Mouse (Mus musculus) gastrocnemius, adult 2 months (tissue): Measurements from ENCODE around the gene Ppara. TPM values are rescaled to one million over a fixed set of nuclear protein-coding genes. Genes with fewer than 3 reads are reported as not detected.

Experiments
- DNase-seq: peaks from one replicate; pipeline ENCODE4 v3.0.0; 2022
- H3K27ac ChIP-seq: fragments of 200-600 bp; 2 replicates; pipeline ENCODE4 v1.8.1; 2022; ENCODE audit warnings: mild to moderate bottlenecking
- H3K4me3 ChIP-seq: fragments of 200-600 bp; 2 replicates; pipeline ENCODE4 v1.8.1; 2022; ENCODE audit warnings: mild to moderate bottlenecking, moderate library complexity
- CTCF ChIP-seq: fragments of 200-600 bp; IDR thresholded peaks from 2 replicates; pipeline ENCODE4 v1.8.1; 2022; ENCODE audit warnings: antibody characterized with exemption, mild to moderate bottlenecking, moderate library complexity
- intact Hi-C: fragments of 180-260 bp; cut with DNase I; formaldehyde crosslinking; loops from one replicate; pipeline ENCODE4 v1.15.1; 2025
- long read RNA-seq, 2 experiments: library from polyadenylated mRNA; stranded (forward); transcript quantifications; one replicate each; pipeline ENCODE4 v2.0.0; 2021
- total RNA-seq, 2 experiments: library from RNA; stranded (reverse); gene quantifications; 2 replicates each; pipeline ENCODE4 v1.2.3; 2021

The Ppara gene
- total RNA-seq: 10 to 100 TPM; 15.4 to 47.2 TPM
- long read RNA-seq, experiment 1, partial matches to known transcripts: 2 of 20 reads
- long read RNA-seq, experiment 1, other reads (novel, unspliced or antisense): 17 of 20 reads
- long read RNA-seq, experiment 2, partial matches to known transcripts: 4 of 8 reads
- long read RNA-seq, experiment 2, other reads (novel, unspliced or antisense): 1 of 8 reads

GRCm38 (mm10) chr15:85734571-85735033 is at the start of gene Ppara:
TSS of gene Ppara (plus strand) at chr15:85734983.
- TF ChIP-seq CTCF: no peak
- peak; percentile 67 for DNase-seq
- intact Hi-C loops: loop anchor here (1.0 kb wide), 1 partner anchor 77 kb away; the partner anchor contains the start of gene Cdpf1
- H3K4me3 ChIP-seq: peak within 1 kb of the TSS; percentile 91
- peak within 1 kb of the TSS; percentile 90 for H3K27ac ChIP-seq

GRCm38 (mm10) chr15:85686641-85687395 is 48.0 kb upstream of the Ppara start:
- no peak for TF ChIP-seq CTCF
- peak overlapping the region; percentile 64 for H3K4me3 ChIP-seq
- DNase-seq: peak; percentile 88
- H3K27ac ChIP-seq: peak overlapping the region; percentile 96
- intact Hi-C loops: no loop called here

GRCm38 (mm10) chr15:85687630-85688410 is 47.0 kb upstream of the Ppara start:
- DNase-seq: peak; percentile 70
- Histone ChIP-seq H3K27ac (peak overlapping the region; percentile 86), H3K4me3 (peak overlapping the region; percentile 52)
- intact Hi-C loops: loop anchor here (2.0 kb wide), 1 partner anchor 15 kb away; no protein-coding TSS in a partner anchor
- TF ChIP-seq CTCF: no peak

GRCm38 (mm10) chr15:85688734-85689133 is 46.0 kb upstream of the Ppara start:
- Histone ChIP-seq H3K4me3 (peak overlapping the region; percentile 52), H3K27ac (peak overlapping the region; percentile 86)
- intact Hi-C loops: loop anchor here (2.0 kb wide), 1 partner anchor 14 kb away; no protein-coding TSS in a partner anchor
- TF ChIP-seq CTCF: no peak
- DNase-seq: peak; percentile 79

DNA sequence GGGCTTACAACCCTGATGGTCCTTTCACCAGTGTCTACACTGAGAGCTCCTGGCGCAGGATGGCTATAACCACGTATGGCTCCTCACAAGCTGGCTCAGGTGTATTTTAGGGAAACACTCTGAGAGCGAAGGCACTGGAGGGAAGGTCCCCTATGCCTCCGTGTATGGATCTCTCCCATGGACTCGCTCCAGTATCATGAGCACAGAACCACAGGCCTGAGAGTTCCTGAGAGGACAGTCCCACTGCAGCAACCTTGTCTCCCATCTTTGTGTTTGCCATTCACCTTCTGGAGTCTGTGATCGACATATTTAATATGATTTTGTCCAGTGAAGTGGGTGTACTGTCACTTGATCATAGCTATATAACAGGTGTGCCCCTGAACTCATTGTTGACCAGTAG is 45.3 kb upstream of the Ppara start:
- H3K4me3 ChIP-seq: no peak overlapping the region
- no peak for TF ChIP-seq CTCF
- H3K27ac ChIP-seq: peak overlapping the region; percentile 86
- intact Hi-C loops: loop anchor here (2.0 kb wide), 1 partner anchor 13 kb away; no protein-coding TSS in a partner anchor
- no peak for DNase-seq

DNA sequence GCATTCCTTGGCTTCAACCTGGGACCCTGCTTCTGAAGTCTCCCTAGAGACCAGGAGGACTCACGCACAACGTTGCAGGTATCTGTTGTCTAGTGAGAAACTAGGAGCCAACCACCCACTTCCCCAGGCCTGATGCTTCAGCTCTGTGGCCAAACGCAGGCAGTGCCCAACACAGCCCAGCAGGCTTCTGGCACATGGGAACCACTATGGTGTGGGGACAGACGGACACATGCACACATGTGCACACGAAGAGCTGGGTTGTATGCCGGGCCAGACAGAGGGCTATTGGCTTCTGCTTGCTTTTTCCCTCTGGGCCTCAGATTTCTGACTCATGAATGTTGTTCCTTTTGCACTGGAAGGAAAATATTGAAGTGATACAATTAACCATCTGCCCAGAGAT is 44.7 kb upstream of the Ppara start:
- peak overlapping the region; percentile 34 for H3K4me3 ChIP-seq
- intact Hi-C loops: no loop called here
- peak; percentile 36 for DNase-seq
- H3K27ac ChIP-seq: peak overlapping the region; percentile 86
- TF ChIP-seq CTCF: no peak

- no peak for TF ChIP-seq CTCF
- Histone ChIP-seq H3K27ac (peak overlapping the region; percentile 86), H3K4me3 (0 out of 2 replicates have a peak overlapping the region, but pooled peaks have one; percentile 15)
- intact Hi-C loops: no loop called here
- DNase-seq: peak; percentile 44
Measured at GRCm38 (mm10) chr15:85690875-85691274, 43.9 kb upstream of the Ppara start.

- TF ChIP-seq CTCF: no peak
- no peak overlapping the region for H3K4me3 ChIP-seq
- intact Hi-C loops: no loop called here
Measured at GRCm38 (mm10) chr15:85693115-85693514, 41.7 kb upstream of the Ppara start.

GRCm38 (mm10) chr15:85693819-85694218 is 41.0 kb upstream of the Ppara start:
- Histone ChIP-seq H3K4me3 (no peak overlapping the region), H3K27ac (0 out of 2 replicates have a peak overlapping the region, but pooled peaks have one; percentile 66)
- no peak for DNase-seq
- intact Hi-C loops: no loop called here
- TF ChIP-seq CTCF: no peak

More at GRCm38 (mm10) chr15:85693115-85693514, 41.7 kb upstream of the Ppara start:
- peak overlapping the region; percentile 66; the same call in 1 of the 2 replicates for H3K27ac ChIP-seq
- no peak for DNase-seq

DNA sequence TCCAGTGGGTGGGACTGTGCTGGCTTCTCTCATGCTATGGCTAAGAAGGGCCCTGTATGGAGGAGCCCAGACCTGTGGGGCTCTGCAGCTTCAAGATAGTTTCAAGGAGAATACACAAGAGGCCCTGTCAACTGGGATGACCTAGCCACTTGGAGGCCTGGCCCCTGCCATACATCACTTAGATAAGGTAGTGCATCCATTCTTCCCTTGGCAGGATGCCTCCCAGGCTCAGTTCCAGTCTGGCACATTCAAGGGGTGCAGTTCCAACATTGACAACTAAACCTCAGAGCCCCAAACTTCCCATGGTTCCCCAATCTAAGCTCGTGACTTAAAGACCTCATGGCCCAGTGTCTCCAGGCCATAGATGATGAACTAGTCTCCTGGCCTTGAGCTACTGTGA is 40.4 kb upstream of the Ppara start:
- Histone ChIP-seq H3K4me3 (no peak overlapping the region), H3K27ac (no peak overlapping the region)
- intact Hi-C loops: no loop called here
- no peak for DNase-seq
- no peak for TF ChIP-seq CTCF

- no peak for TF ChIP-seq CTCF
- no peak overlapping the region for H3K4me3 ChIP-seq
- no peak for DNase-seq
- no peak overlapping the region for H3K27ac ChIP-seq
- intact Hi-C loops: no loop called here
Measured at GRCm38 (mm10) chr15:85695304-85695703, 39.5 kb upstream of the Ppara start.

GRCm38 (mm10) chr15:85698345-85699034 is 36.3 kb upstream of the Ppara start:
- TF ChIP-seq CTCF: no peak
- intact Hi-C loops: no loop called here
- Histone ChIP-seq H3K4me3 (no peak overlapping the region), H3K27ac (peak overlapping the region; percentile 84)
- peak; percentile 34 for DNase-seq
